ENCODE assay signal across 11 mouse cellular contexts in genomic region chr1:156667141-156667926, GRCm38 (mm10). TPM values are rescaled to one million over a fixed set of nuclear protein-coding genes. Genes with fewer than 3 reads are reported as not detected.
DNase-seq lines count a peak whose midpoint lies in the region; ATAC-seq and TF ChIP-seq lines count a peak whose summit lies in the region.
"Had no signal": no experiment of that assay in that cellular context is flagged by ENCODE, and none has a peak within 500 bp of the region (broad histone marks: within the 10 kb centered on the region; RNA-seq: fewer than 3 reads in every experiment).

No protein-coding gene starts in this region.

- no peak for TF ChIP-seq CTCF in heart, adult 2 months (IDR thresholded peaks at IDR 0.05)
- TF ChIP-seq CTCF in liver, postnatal 0 days (IDR thresholded peaks at IDR 0.05; ENCODE audit: low read depth), result no peak
- TF ChIP-seq CTCF in kidney, adult 2 months (conservative IDR thresholded peaks at IDR 0.05; ENCODE audit: insufficient read depth, insufficient read length, low read depth, low read length), result no peak

- H3K27ac ChIP-seq in heart, adult 2 months, result peak overlapping the region; percentile 36
- H3K27ac ChIP-seq in liver, postnatal 0 days (ENCODE audit: low read depth), result no peak overlapping the region
- H3K27ac ChIP-seq in kidney, adult 2 months (ENCODE audit: insufficient read depth, low read depth, low read length), result no peak overlapping the region
- H3K27ac ChIP-seq: limb, embryonic 15.5 days had no signal

- H3K9me3 ChIP-seq in liver, postnatal 0 days (ENCODE audit: low read length), result no peaks in the 10 kb centered on the region
- H3K9me3 ChIP-seq: limb, embryonic 15.5 days had no signal

- H3K27me3 ChIP-seq in heart, adult 2 months (ENCODE audit: control insufficient read depth, insufficient read depth, low read length), result no peaks in the 10 kb centered on the region
- H3K27me3 ChIP-seq in liver, postnatal 0 days (ENCODE audit: insufficient read depth, low read length), result no peaks in the 10 kb centered on the region
- no peaks in the 10 kb centered on the region for H3K27me3 ChIP-seq in kidney, adult 2 months (replicated peaks; ENCODE audit: control insufficient read depth, insufficient read depth, low read length)
- H3K27me3 ChIP-seq: limb, embryonic 15.5 days had no signal

- no peaks in the 10 kb centered on the region for H3K36me3 ChIP-seq in heart, adult 2 months (ENCODE audit: control insufficient read depth, insufficient read depth, low read length)
- peaks cover 5% of the 10 kb centered on the region; the same call in 1 of the 2 replicates for H3K36me3 ChIP-seq in liver, postnatal 0 days (replicated peaks; ENCODE audit: insufficient read depth, low read length)
- no peaks in the 10 kb centered on the region for H3K36me3 ChIP-seq in kidney, adult 2 months (ENCODE audit: control insufficient read depth, insufficient read depth, low read length)
- H3K36me3 ChIP-seq: limb, embryonic 15.5 days had no signal

- H3K4me3 ChIP-seq in heart, adult 2 months, result no peak overlapping the region
- no peak overlapping the region for H3K4me3 ChIP-seq in liver, postnatal 0 days (ENCODE audit: low read depth, low read length)
- no peak overlapping the region for H3K4me3 ChIP-seq in kidney, adult 2 months (ENCODE audit: insufficient read depth, low read depth, low read length)
- H3K4me3 ChIP-seq: limb, embryonic 15.5 days had no signal

- intact Hi-C loops in heart, adult 2 months (cut with DNase I), result no loop called here

- peak; percentile 68 for DNase-seq in 3134 (ENCODE audit: extremely low read depth, insufficient read length, low spot score)
- DNase-seq in 416B (ENCODE audit: low read depth), result peak; percentile 95
- peak in 1 of 2 experiments; percentile 64 for DNase-seq in heart, adult 2 months
- DNase-seq in liver, postnatal 0 days, result no peak
- DNase-seq in kidney, adult 2 months, result no peak
- no peak for DNase-seq in cerebellum, adult 18-20 months
- DNase-seq in layer of hippocampus, adult 9-10 months (ENCODE audit: low spot score), result no peak
- DNase-seq in spleen, postnatal 4 days (ENCODE audit: low spot score in 2 of 2), result no peak
- DNase-seq: cerebellum, adult 11-12 months had no signal

- no peak overlapping the region for H3K4me2 ChIP-seq in liver, postnatal 0 days (ENCODE audit: low read depth, low read length)
- H3K4me2 ChIP-seq: limb, embryonic 15.5 days had no signal

- no peak overlapping the region for H3K9ac ChIP-seq in heart, adult 2 months (ENCODE audit: low read depth, low read length)
- no peak overlapping the region for H3K9ac ChIP-seq in liver, postnatal 0 days (replicated peaks)
- H3K9ac ChIP-seq: limb, embryonic 15.5 days had no signal

- H3K4me1 ChIP-seq in heart, adult 2 months (ENCODE audit: control insufficient read depth, insufficient read depth, low read length), result peaks cover 3% of the 10 kb centered on the region
- no peaks in the 10 kb centered on the region for H3K4me1 ChIP-seq in liver, postnatal 0 days (ENCODE audit: insufficient read depth)
- H3K4me1 ChIP-seq in kidney, adult 2 months (ENCODE audit: control insufficient read depth, insufficient read depth, low read length), result no peaks in the 10 kb centered on the region

- WGBS in heart, adult 2 months, result 63% methylated on average over 23 of the region's 23 CpGs
- 70% methylated on average over 23 of the region's 23 CpGs for WGBS in liver, postnatal 0 days (ENCODE audit: insufficient replicate concordance)
- 91% methylated on average over 23 of the region's 23 CpGs for WGBS in kidney, adult 2 months

- H3K79me2 ChIP-seq in heart, adult 2 months (replicated peaks; ENCODE audit: control insufficient read depth, insufficient read depth, low read length), result no peaks in the 10 kb centered on the region

- no peak for TF ChIP-seq POLR2A in heart, adult 2 months (IDR thresholded peaks at IDR 0.05; ENCODE audit: insufficient read depth, low read depth, low read length)
- TF ChIP-seq POLR2A in kidney, adult 2 months (IDR thresholded peaks at IDR 0.05; ENCODE audit: low read depth, low read length), result no peak

- TF ChIP-seq EP300 in heart, adult 2 months (IDR thresholded peaks at IDR 0.05; ENCODE audit: insufficient read depth, low read depth, low read length), result 0 out of 2 replicates have a peak, but pooled peaks have one; percentile 31
- no peak for TF ChIP-seq EP300 in liver, postnatal 0 days (IDR thresholded peaks at IDR 0.05; ENCODE audit: low read depth)

- peak; percentile 54 for ATAC-seq in liver, postnatal 0 days
- ATAC-seq: hindbrain, embryonic 16.5 days had no signal

RNA-seq across cellular contexts. Expression of gene Tor3a, which starts 6.8 kb away (rescaled TPM):
- 10 to 100 TPM in 1 of 2 experiments, 1 to 10 TPM in 1; 8.3 to 11.6 TPM for total RNA-seq in heart, adult 2 months (2021)
- 8.9 and 11.8 TPM in 2 replicates for polyA plus RNA-seq in heart, adult 2 months (2012; rRNA removed)
- 12.4 and 19.4 TPM in 2 replicates for polyA plus RNA-seq in liver, postnatal 0 days (2015; fragmentation: Nextera tagmentation; extraction: Ambion mirVana)
- polyA plus RNA-seq in kidney, adult 2 months (2012; rRNA removed), result 12.7 and 19.1 TPM in 2 replicates

RNA-seq across cellular contexts. Expression of gene Fam20b, which starts 51.6 kb away (rescaled TPM):
- total RNA-seq in heart, adult 2 months (2021), result 10 to 100 TPM; 53.5 to 62.8 TPM
- polyA plus RNA-seq in heart, adult 2 months (2012; rRNA removed), result 24.6 and 47.2 TPM in 2 replicates
- 6.0 and 6.2 TPM in 2 replicates for polyA plus RNA-seq in liver, postnatal 0 days (2015; fragmentation: Nextera tagmentation; extraction: Ambion mirVana)
- polyA plus RNA-seq in kidney, adult 2 months (2012; rRNA removed), result 42.2 and 43.6 TPM in 2 replicates

Comparison
In these comparisons a context has a peak if more than half of its experiments do, and no peak if none do; other contexts are left out.
1. DNase-seq: peak in 3134 (single experiment) and 416B (single experiment); none in liver, postnatal 0 days (single experiment), kidney, adult 2 months (single experiment), cerebellum, adult 18-20 months (0 of 2), layer of hippocampus, adult 9-10 months (single experiment) and spleen, postnatal 4 days (0 of 2).